Mouse (Mus musculus) layer of hippocampus, adult 11-12 months (tissue): ENCODE measurements around the gene Mboat2.

ENCODE experiments used
- DNase-seq: peaks from one replicate; pipeline ENCODE4 v3.0.0; 2022; ENCODE audit warnings: low spot score

Mboat2 gene

GRCm38 (mm10) chr12:24863762-24864161 lies 33.1 kb downstream of the Mboat2 start:
- no peak for DNase-seq

GRCm38 (mm10) chr12:24866645-24867044 lies 36.0 kb downstream of the Mboat2 start:
- DNase-seq, result no peak

GRCm38 (mm10) chr12:24868694-24869093 lies 38.0 kb downstream of the Mboat2 start:
- DNase-seq, result no peak

GRCm38 (mm10) chr12:24869231-24869630 lies 38.6 kb downstream of the Mboat2 start:
- no peak for DNase-seq

- no peak for DNase-seq
Measured at GRCm38 (mm10) chr12:24870901-24871300, 40.2 kb downstream of the Mboat2 start.

GRCm38 (mm10) chr12:24872264-24872663 lies 41.6 kb downstream of the Mboat2 start:
- DNase-seq, result peak; percentile 63

- DNase-seq, result peak; percentile 24
Measured at GRCm38 (mm10) chr12:24872689-24873088, 42.0 kb downstream of the Mboat2 start.

- no peak for DNase-seq
Measured at GRCm38 (mm10) chr12:24875908-24876307, 45.2 kb downstream of the Mboat2 start.

GRCm38 (mm10) chr12:24877231-24877630 lies 46.6 kb downstream of the Mboat2 start:
- DNase-seq, result no peak

- DNase-seq, result no peak
Measured at GRCm38 (mm10) chr12:24878090-24878489, 47.4 kb downstream of the Mboat2 start.

GRCm38 (mm10) chr12:24878735-24879362 lies 48.2 kb downstream of the Mboat2 start:
- no peak for DNase-seq

- no peak for DNase-seq
Measured at GRCm38 (mm10) chr12:24879613-24880029, 48.9 kb downstream of the Mboat2 start.

- no peak for DNase-seq
Measured at GRCm38 (mm10) chr12:24883279-24883678, 52.6 kb downstream of the Mboat2 start.

- no peak for DNase-seq
Measured at GRCm38 (mm10) chr12:24886800-24887199, 56.1 kb downstream of the Mboat2 start.

GRCm38 (mm10) chr12:24889371-24890051 lies 58.8 kb downstream of the Mboat2 start:
- DNase-seq, result no peak

- no peak for DNase-seq
Measured at GRCm38 (mm10) chr12:24890158-24890557, 59.5 kb downstream of the Mboat2 start.

GRCm38 (mm10) chr12:24890684-24891459 lies 60.2 kb downstream of the Mboat2 start:
- DNase-seq, result no peak

GRCm38 (mm10) chr12:24892536-24892935 lies 61.9 kb downstream of the Mboat2 start:
- DNase-seq, result no peak

- DNase-seq, result peak; percentile 71
Measured at GRCm38 (mm10) chr12:24893777-24894468, 63.2 kb downstream of the Mboat2 start.

- DNase-seq, result no peak
Measured at GRCm38 (mm10) chr12:24895352-24895751, 64.7 kb downstream of the Mboat2 start.

GRCm38 (mm10) chr12:24897354-24897753 lies 66.7 kb downstream of the Mboat2 start:
- DNase-seq, result no peak

- no peak for DNase-seq
Measured at GRCm38 (mm10) chr12:24898226-24898625, 67.5 kb downstream of the Mboat2 start.
